Mouse (Mus musculus) limb, embryonic 10.5 days (tissue): ENCODE measurements around the gene D430041D05Rik. TPM values are rescaled to one million over a fixed set of nuclear protein-coding genes. Genes with fewer than 3 reads are reported as not detected.

Source experiments
- DNase-seq: peaks from one replicate; pipeline ENCODE4 v3.0.0-alpha.2; 2017; ENCODE audit warnings: low spot score
- H3K27ac ChIP-seq: fragments of 300-500 bp; sonication (generic); 2 replicates; pipeline ENCODE4 v1.5.1; 2016; ENCODE audit warnings: mild to moderate bottlenecking
- H3K27me3 ChIP-seq: fragments of 300-500 bp; sonication (generic); 2 replicates; pipeline ENCODE4 v1.6.1; 2016; ENCODE audit warnings: low read depth, mild to moderate bottlenecking; ENCODE audit not compliant: poor library complexity, severe bottlenecking
- H3K36me3 ChIP-seq: fragments of 300-500 bp; sonication (generic); 2 replicates; pipeline ENCODE4 v1.6.1; 2016; ENCODE audit warnings: mild to moderate bottlenecking, moderate library complexity
- H3K4me1 ChIP-seq: fragments of 300-500 bp; sonication (generic); 2 replicates; pipeline ENCODE4 v1.6.1; 2016
- H3K4me3 ChIP-seq: fragments of 300-500 bp; sonication (generic); 2 replicates; pipeline ENCODE4 v1.5.1; 2016; ENCODE audit warnings: mild to moderate bottlenecking, moderate library complexity
- H3K9me3 ChIP-seq: fragments of 300-500 bp; sonication (generic); replicated peaks from 2 replicates; pipeline ENCODE4 v1.6.1; 2016; ENCODE audit warnings: mild to moderate bottlenecking
- WGBS: fragments of 180-500 bp; shearing (Covaris S2); methylation state at CpG from one replicate; pipeline ENCODE4 v1.1.7; 2016; 5-methylcytosine and 5-hydroxymethylcytosine counted together
- polyA plus RNA-seq: library from polyadenylated mRNA; unstranded; fragments of >200 nt; fragmentation: Nextera tagmentation; extraction: Ambion mirVana; gene quantifications from 2 replicates; pipeline ENCODE4 v1.2.1, GENCODE M21; 2016

The D430041D05Rik gene
- polyA plus RNA-seq, 1 experiment from 2014 or later: 0.81 TPM

GRCm38 (mm10) chr2:104367291-104367690 is 43.5 kb downstream of the D430041D05Rik start:
- peaks cover 9% of the 10 kb centered on the region; the same call in 1 of the 2 replicates for H3K4me1 ChIP-seq
- 85% methylated on average over 2 of the region's 2 CpGs for WGBS
- no peak for DNase-seq
- H3K36me3 ChIP-seq: no peaks in the 10 kb centered on the region
- H3K4me3 ChIP-seq: no peak overlapping the region
- no peaks in the 10 kb centered on the region for H3K27me3 ChIP-seq
- no peak overlapping the region for H3K27ac ChIP-seq
- H3K9me3 ChIP-seq: no peaks in the 10 kb centered on the region

GRCm38 (mm10) chr2:104359305-104359704 is 51.5 kb downstream of the D430041D05Rik start:
- no peaks in the 10 kb centered on the region for H3K36me3 ChIP-seq

GRCm38 (mm10) chr2:104358881-104359280 is 51.9 kb downstream of the D430041D05Rik start:
- Histone ChIP-seq H3K4me1 (no peaks in the 10 kb centered on the region), H3K9me3 (no peaks in the 10 kb centered on the region), H3K27ac (no peak overlapping the region), H3K4me3 (no peak overlapping the region), H3K36me3 (no peaks in the 10 kb centered on the region), H3K27me3 (no peaks in the 10 kb centered on the region)
- WGBS: 94% methylated on average over 1 of the region's 1 CpGs
- DNase-seq: no peak

More at GRCm38 (mm10) chr2:104359305-104359704, 51.5 kb downstream of the D430041D05Rik start:
- Histone ChIP-seq H3K4me3 (no peak overlapping the region), H3K27me3 (no peaks in the 10 kb centered on the region), H3K27ac (no peak overlapping the region), H3K9me3 (no peaks in the 10 kb centered on the region), H3K4me1 (no peaks in the 10 kb centered on the region)
- 74% methylated on average over 3 of the region's 3 CpGs for WGBS
- DNase-seq: no peak

- 87% methylated on average over 4 of the region's 4 CpGs for WGBS
- Histone ChIP-seq H3K4me3 (no peak overlapping the region), H3K27me3 (no peaks in the 10 kb centered on the region)
These were observed 54.3 kb downstream of the D430041D05Rik start for GRCm38 (mm10) chr2:104356531-104356930.

GRCm38 (mm10) chr2:104354117-104354516 is 56.7 kb downstream of the D430041D05Rik start:
- Histone ChIP-seq H3K27me3 (no peaks in the 10 kb centered on the region), H3K4me3 (no peak overlapping the region), H3K9me3 (no peaks in the 10 kb centered on the region), H3K27ac (no peak overlapping the region), H3K4me1 (no peaks in the 10 kb centered on the region), H3K36me3 (no peaks in the 10 kb centered on the region)
- no peak for DNase-seq

More at GRCm38 (mm10) chr2:104356531-104356930, 54.3 kb downstream of the D430041D05Rik start:
- DNase-seq: no peak
- no peaks in the 10 kb centered on the region for H3K36me3 ChIP-seq
- H3K9me3 ChIP-seq: no peaks in the 10 kb centered on the region
- no peaks in the 10 kb centered on the region for H3K4me1 ChIP-seq
- H3K27ac ChIP-seq: no peak overlapping the region

GRCm38 (mm10) chr2:104352204-104352493 is 58.7 kb downstream of the D430041D05Rik start:
- no peak for DNase-seq
- H3K4me1 ChIP-seq: no peaks in the 10 kb centered on the region
- no peaks in the 10 kb centered on the region for H3K9me3 ChIP-seq
- no peaks in the 10 kb centered on the region for H3K27me3 ChIP-seq
- WGBS: 93% methylated on average over 1 of the region's 1 CpGs
- no peak overlapping the region for H3K27ac ChIP-seq
- H3K36me3 ChIP-seq: no peaks in the 10 kb centered on the region
- no peak overlapping the region for H3K4me3 ChIP-seq

GRCm38 (mm10) chr2:104351415-104352203 is 59.2 kb downstream of the D430041D05Rik start:
- Histone ChIP-seq H3K36me3 (no peaks in the 10 kb centered on the region), H3K27ac (no peak overlapping the region), H3K27me3 (no peaks in the 10 kb centered on the region), H3K4me3 (no peak overlapping the region), H3K9me3 (no peaks in the 10 kb centered on the region), H3K4me1 (no peaks in the 10 kb centered on the region)
- WGBS: 86% methylated on average over 13 of the region's 13 CpGs
- DNase-seq: no peak

- Histone ChIP-seq H3K27ac (no peak overlapping the region), H3K4me1 (peaks cover 10% of the 10 kb centered on the region), H3K9me3 (no peaks in the 10 kb centered on the region), H3K36me3 (no peaks in the 10 kb centered on the region), H3K4me3 (no peak overlapping the region), H3K27me3 (no peaks in the 10 kb centered on the region)
- no peak for DNase-seq
These were observed 73.2 kb downstream of the D430041D05Rik start for GRCm38 (mm10) chr2:104337619-104338018.

GRCm38 (mm10) chr2:104335824-104336223 is 75.0 kb downstream of the D430041D05Rik start:
- no peaks in the 10 kb centered on the region for H3K36me3 ChIP-seq
- no peak for DNase-seq
- H3K27me3 ChIP-seq: no peaks in the 10 kb centered on the region
- no peak overlapping the region for H3K27ac ChIP-seq
- 75% methylated on average over 6 of the region's 6 CpGs for WGBS
- no peak overlapping the region for H3K4me3 ChIP-seq
- peaks cover 10% of the 10 kb centered on the region for H3K4me1 ChIP-seq
- no peaks in the 10 kb centered on the region for H3K9me3 ChIP-seq

- WGBS: 77% methylated on average over 5 of the region's 5 CpGs
- H3K36me3 ChIP-seq: no peaks in the 10 kb centered on the region
- DNase-seq: no peak
These were observed 76.9 kb downstream of the D430041D05Rik start for GRCm38 (mm10) chr2:104333952-104334351.

GRCm38 (mm10) chr2:104332707-104333106 is 78.1 kb downstream of the D430041D05Rik start:
- DNase-seq: no peak
- H3K27me3 ChIP-seq: no peaks in the 10 kb centered on the region
- no peaks in the 10 kb centered on the region for H3K9me3 ChIP-seq
- no peak overlapping the region for H3K27ac ChIP-seq
- WGBS: 85% methylated on average over 4 of the region's 4 CpGs
- peaks cover 20% of the 10 kb centered on the region for H3K4me1 ChIP-seq
- no peaks in the 10 kb centered on the region for H3K36me3 ChIP-seq
- H3K4me3 ChIP-seq: no peak overlapping the region

More at GRCm38 (mm10) chr2:104333952-104334351, 76.9 kb downstream of the D430041D05Rik start:
- Histone ChIP-seq H3K27ac (no peak overlapping the region), H3K4me3 (no peak overlapping the region), H3K4me1 (peaks cover 17% of the 10 kb centered on the region), H3K27me3 (no peaks in the 10 kb centered on the region), H3K9me3 (no peaks in the 10 kb centered on the region)

GRCm38 (mm10) chr2:104331261-104331660 is 79.6 kb downstream of the D430041D05Rik start:
- Histone ChIP-seq H3K9me3 (no peaks in the 10 kb centered on the region), H3K27me3 (no peaks in the 10 kb centered on the region), H3K36me3 (no peaks in the 10 kb centered on the region), H3K27ac (no peak overlapping the region), H3K4me3 (no peak overlapping the region), H3K4me1 (peaks cover 25% of the 10 kb centered on the region)
- 88% methylated on average over 6 of the region's 6 CpGs for WGBS
- DNase-seq: no peak

GRCm38 (mm10) chr2:104327116-104327794 is 83.6 kb downstream of the D430041D05Rik start:
- no peaks in the 10 kb centered on the region for H3K36me3 ChIP-seq
- no peak overlapping the region for H3K4me3 ChIP-seq
- no peaks in the 10 kb centered on the region for H3K27me3 ChIP-seq
- H3K4me1 ChIP-seq: peaks cover 16% of the 10 kb centered on the region
- H3K27ac ChIP-seq: no peak overlapping the region
- DNase-seq: no peak
- WGBS: 70% methylated on average over 16 of the region's 16 CpGs
- H3K9me3 ChIP-seq: no peaks in the 10 kb centered on the region
